Mouse (Mus musculus): ENCODE data around the gene Ces3b. TPM values are rescaled to one million over a fixed set of nuclear protein-coding genes. Genes with fewer than 3 reads are reported as not detected.

The Ces3b gene
- total and polyA plus RNA-seq, 3 experiments, result not detected

Other genes with a start within 250 kb of the Ces3b start
- gene Ces2c, start 236.7 kb upstream of the Ces3b start, total RNA-seq (2012; rRNA removed), result 5.7 and 6.2 TPM in 2 replicates
- gene Ces2c, start 236.7 kb upstream of the Ces3b start, total RNA-seq (2014; rRNA removed), result 15.6 and 16.7 TPM in 2 replicates
- 65.5 and 67.4 TPM in 2 replicates for gene Ces2c, start 236.7 kb upstream of the Ces3b start, polyA plus RNA-seq (2012; ENCODE audit: insufficient read length, low read depth)
- 0.04 TPM in 1 of 2 replicates, not detected in the other for gene Ces2e, start 157.5 kb upstream of the Ces3b start, total RNA-seq (2012; rRNA removed)
- 0.11 TPM in 1 of 2 replicates, not detected in the other for gene Ces2e, start 157.5 kb upstream of the Ces3b start, total RNA-seq (2014; rRNA removed)
- gene Ces2e, start 157.5 kb upstream of the Ces3b start, polyA plus RNA-seq (2012; ENCODE audit: insufficient read length, low read depth), result not detected in 2 replicates
- gene Ces2f, start 136.4 kb upstream of the Ces3b start, total RNA-seq (2012; rRNA removed), result 0.04 and 0.08 TPM in 2 replicates
- gene Ces2f, start 136.4 kb upstream of the Ces3b start, total RNA-seq (2014; rRNA removed), result 0.04 TPM in 1 of 2 replicates, not detected in the other
- gene Ces2f, start 136.4 kb upstream of the Ces3b start, polyA plus RNA-seq (2012; ENCODE audit: insufficient read length, low read depth), result not detected in 2 replicates
- gene Ces2g, start 122.0 kb upstream of the Ces3b start, total RNA-seq (2012; rRNA removed), result 0.17 and 0.30 TPM in 2 replicates
- gene Ces2g, start 122.0 kb upstream of the Ces3b start, total RNA-seq (2014; rRNA removed), result 0.07 TPM in 1 of 2 replicates, not detected in the other
- 0.11 and 0.14 TPM in 2 replicates for gene Ces2g, start 122.0 kb upstream of the Ces3b start, polyA plus RNA-seq (2012; ENCODE audit: insufficient read length, low read depth)
- not detected in 2 replicates for gene Ces2h, start 82.9 kb upstream of the Ces3b start, total RNA-seq (2012; rRNA removed)
- gene Ces2h, start 82.9 kb upstream of the Ces3b start, total RNA-seq (2014; rRNA removed), result not detected in 2 replicates
- not detected in 2 replicates for gene Ces2h, start 82.9 kb upstream of the Ces3b start, polyA plus RNA-seq (2012; ENCODE audit: insufficient read length, low read depth)
- not detected in 2 replicates for gene Ces3a, start 35.2 kb upstream of the Ces3b start, total RNA-seq (2012; rRNA removed)
- gene Ces3a, start 35.2 kb upstream of the Ces3b start, total RNA-seq (2014; rRNA removed), result not detected in 2 replicates
- gene Ces3a, start 35.2 kb upstream of the Ces3b start, polyA plus RNA-seq (2012; ENCODE audit: insufficient read length, low read depth), result not detected in 2 replicates
- not detected in 2 replicates for gene Ces4a, start 48.0 kb downstream of the Ces3b start, total RNA-seq (2012; rRNA removed)
- gene Ces4a, start 48.0 kb downstream of the Ces3b start, total RNA-seq (2014; rRNA removed), result not detected in 2 replicates
- not detected in 2 replicates for gene Ces4a, start 48.0 kb downstream of the Ces3b start, polyA plus RNA-seq (2012; ENCODE audit: insufficient read length, low read depth)
- 49.7 and 70.2 TPM in 2 replicates for gene Cbfb, start 86.9 kb downstream of the Ces3b start, total RNA-seq (2012; rRNA removed)
- 170 and 203 TPM in 2 replicates for gene Cbfb, start 86.9 kb downstream of the Ces3b start, total RNA-seq (2014; rRNA removed)
- gene Cbfb, start 86.9 kb downstream of the Ces3b start, polyA plus RNA-seq (2012; ENCODE audit: insufficient read length, low read depth), result 87.9 and 97.7 TPM in 2 replicates
- 10.7 and 11.9 TPM in 2 replicates for gene D230025D16Rik, start 141.4 kb downstream of the Ces3b start, total RNA-seq (2012; rRNA removed)
- gene D230025D16Rik, start 141.4 kb downstream of the Ces3b start, total RNA-seq (2014; rRNA removed), result 19.2 and 21.5 TPM in 2 replicates
- 13.5 and 14.0 TPM in 2 replicates for gene D230025D16Rik, start 141.4 kb downstream of the Ces3b start, polyA plus RNA-seq (2012; ENCODE audit: insufficient read length, low read depth)
- 4.0 and 4.1 TPM in 2 replicates for gene B3gnt9, start 171.4 kb downstream of the Ces3b start, total RNA-seq (2012; rRNA removed)
- 0.66 and 0.78 TPM in 2 replicates for gene B3gnt9, start 171.4 kb downstream of the Ces3b start, total RNA-seq (2014; rRNA removed)
- 0.57 and 0.91 TPM in 2 replicates for gene B3gnt9, start 171.4 kb downstream of the Ces3b start, polyA plus RNA-seq (2012; ENCODE audit: insufficient read length, low read depth)
- gene Tradd, start 180.9 kb downstream of the Ces3b start, total RNA-seq (2012; rRNA removed), result 30.8 and 31.0 TPM in 2 replicates
- 20.4 and 20.7 TPM in 2 replicates for gene Tradd, start 180.9 kb downstream of the Ces3b start, total RNA-seq (2014; rRNA removed)
- 18.6 and 24.3 TPM in 2 replicates for gene Tradd, start 180.9 kb downstream of the Ces3b start, polyA plus RNA-seq (2012; ENCODE audit: insufficient read length, low read depth)
- gene Fbxl8, start 180.9 kb downstream of the Ces3b start, total RNA-seq (2012; rRNA removed), result 8.6 and 10.5 TPM in 2 replicates
- 4.6 and 5.2 TPM in 2 replicates for gene Fbxl8, start 180.9 kb downstream of the Ces3b start, total RNA-seq (2014; rRNA removed)
- gene Fbxl8, start 180.9 kb downstream of the Ces3b start, polyA plus RNA-seq (2012; ENCODE audit: insufficient read length, low read depth), result 5.4 and 5.9 TPM in 2 replicates
- 0.08 TPM in 1 of 2 replicates, not detected in the other for gene Hsf4, start 186.0 kb downstream of the Ces3b start, total RNA-seq (2012; rRNA removed)
- not detected in 2 replicates for gene Hsf4, start 186.0 kb downstream of the Ces3b start, total RNA-seq (2014; rRNA removed)
- not detected in 2 replicates for gene Hsf4, start 186.0 kb downstream of the Ces3b start, polyA plus RNA-seq (2012; ENCODE audit: insufficient read length, low read depth)
- gene Nol3, start 192.4 kb downstream of the Ces3b start, total RNA-seq (2012; rRNA removed), result 0.34 and 0.42 TPM in 2 replicates
- gene Nol3, start 192.4 kb downstream of the Ces3b start, total RNA-seq (2014; rRNA removed), result not detected in 2 replicates
- gene Nol3, start 192.4 kb downstream of the Ces3b start, polyA plus RNA-seq (2012; ENCODE audit: insufficient read length, low read depth), result 0.31 TPM in 1 of 2 replicates, not detected in the other
- gene 4931428F04Rik, start 206.1 kb downstream of the Ces3b start, total RNA-seq (2012; rRNA removed), result 4.7 and 4.8 TPM in 2 replicates
- 2.2 and 2.7 TPM in 2 replicates for gene 4931428F04Rik, start 206.1 kb downstream of the Ces3b start, total RNA-seq (2014; rRNA removed)
- 9.1 and 9.4 TPM in 2 replicates for gene 4931428F04Rik, start 206.1 kb downstream of the Ces3b start, polyA plus RNA-seq (2012; ENCODE audit: insufficient read length, low read depth)
- 10.9 and 12.5 TPM in 2 replicates for gene Exoc3l, start 212.3 kb downstream of the Ces3b start, total RNA-seq (2012; rRNA removed)
- 3.9 and 4.4 TPM in 2 replicates for gene Exoc3l, start 212.3 kb downstream of the Ces3b start, total RNA-seq (2014; rRNA removed)
- gene Exoc3l, start 212.3 kb downstream of the Ces3b start, polyA plus RNA-seq (2012; ENCODE audit: insufficient read length, low read depth), result 6.3 and 7.5 TPM in 2 replicates
- gene E2f4, start 213.9 kb downstream of the Ces3b start, total RNA-seq (2012; rRNA removed), result 51.0 and 62.4 TPM in 2 replicates
- gene E2f4, start 213.9 kb downstream of the Ces3b start, total RNA-seq (2014; rRNA removed), result 34.1 and 39.9 TPM in 2 replicates
- gene E2f4, start 213.9 kb downstream of the Ces3b start, polyA plus RNA-seq (2012; ENCODE audit: insufficient read length, low read depth), result 165 and 198 TPM in 2 replicates
- 1.4 and 1.6 TPM in 2 replicates for gene Elmo3, start 221.8 kb downstream of the Ces3b start, total RNA-seq (2012; rRNA removed)
- gene Elmo3, start 221.8 kb downstream of the Ces3b start, total RNA-seq (2014; rRNA removed), result 0.72 and 0.77 TPM in 2 replicates
- 1.3 and 2.4 TPM in 2 replicates for gene Elmo3, start 221.8 kb downstream of the Ces3b start, polyA plus RNA-seq (2012; ENCODE audit: insufficient read length, low read depth)
- 1.7 and 1.8 TPM in 2 replicates for gene Lrrc29, start 242.5 kb downstream of the Ces3b start, total RNA-seq (2012; rRNA removed)
- gene Lrrc29, start 242.5 kb downstream of the Ces3b start, total RNA-seq (2014; rRNA removed), result 0.73 and 1.4 TPM in 2 replicates
- 1.4 and 1.8 TPM in 2 replicates for gene Lrrc29, start 242.5 kb downstream of the Ces3b start, polyA plus RNA-seq (2012; ENCODE audit: insufficient read length, low read depth)
- 88.1 and 113 TPM in 2 replicates for gene Tmem208, start 242.6 kb downstream of the Ces3b start, total RNA-seq (2012; rRNA removed)
- 133 and 135 TPM in 2 replicates for gene Tmem208, start 242.6 kb downstream of the Ces3b start, total RNA-seq (2014; rRNA removed)
- 76.2 and 99.9 TPM in 2 replicates for gene Tmem208, start 242.6 kb downstream of the Ces3b start, polyA plus RNA-seq (2012; ENCODE audit: insufficient read length, low read depth)

Measured in CH12.LX (cell line).